Comparison of ENCODE assay signal across 23 mouse cellular contexts in genomic region chr7:128098135-128098534, GRCm38 (mm10). TPM values are rescaled to one million over a fixed set of nuclear protein-coding genes. Genes with fewer than 3 reads are reported as not detected.
DNase-seq lines count a peak whose midpoint lies in the region; ATAC-seq and TF ChIP-seq lines count a peak whose summit lies in the region.
"Had no signal": no experiment of that assay in that cellular context is flagged by ENCODE, and none has a peak within 500 bp of the region (broad histone marks: within the 10 kb centered on the region; RNA-seq: fewer than 3 reads in every experiment).

No protein-coding gene starts in this region.

- H3K36me3 ChIP-seq in heart, adult 2 months (ENCODE audit: control insufficient read depth, insufficient read depth, low read length) = no peaks in the 10 kb centered on the region
- H3K36me3 ChIP-seq in liver, postnatal 0 days (replicated peaks; ENCODE audit: insufficient read depth, low read length) = no peaks in the 10 kb centered on the region
- H3K36me3 ChIP-seq in liver, embryonic 12.5 days = no peaks in the 10 kb centered on the region
- no peaks in the 10 kb centered on the region for H3K36me3 ChIP-seq in ES-E14 (ENCODE audit: control insufficient read depth, insufficient read depth, low read length, poor library complexity, severe bottlenecking)
- H3K36me3 ChIP-seq in forebrain, embryonic 13.5 days (ENCODE audit: poor library complexity, severe bottlenecking) = no peaks in the 10 kb centered on the region
- H3K36me3 ChIP-seq: embryonic facial prominence, embryonic 15.5 days; forebrain, embryonic 12.5 days; liver, embryonic 13.5 days; midbrain, embryonic 10.5 days had no signal

- H3K27me3 ChIP-seq in heart, adult 2 months (ENCODE audit: control insufficient read depth, insufficient read depth, low read length) = no peaks in the 10 kb centered on the region
- no peaks in the 10 kb centered on the region for H3K27me3 ChIP-seq in liver, postnatal 0 days (ENCODE audit: insufficient read depth, low read length)
- H3K27me3 ChIP-seq in liver, embryonic 12.5 days (replicated peaks) = no peaks in the 10 kb centered on the region
- H3K27me3 ChIP-seq in forebrain, embryonic 13.5 days = no peaks in the 10 kb centered on the region
- H3K27me3 ChIP-seq: embryonic facial prominence, embryonic 15.5 days; forebrain, embryonic 12.5 days; liver, embryonic 13.5 days had no signal

- in situ Hi-C loops in ES-E14 (cut with MboI; ENCODE audit: low sequenced_read_pairs in 2 of 2, unreplicated experiment in 2 of 2) = no loop called here

- no peak for DNase-seq in heart, adult 2 months
- DNase-seq in heart, postnatal 14 days = no peak
- DNase-seq in liver, postnatal 0 days = no peak
- no peak for DNase-seq in ES-E14 (ENCODE audit: low read depth, low spot score)
- DNase-seq in large intestine, adult 2 months (ENCODE audit: low read depth, low spot score) = peak; percentile 22
- no peak for DNase-seq in right cerebral cortex, adult 2 months (ENCODE audit: low spot score in 2 of 2)
- DNase-seq: cerebellum, postnatal 36 days; heart, adult 18-20 months; heart, postnatal 10 days; layer of hippocampus, adult 9-11 months; liver, embryonic 13.5 days; lung, postnatal 36 days had no signal

- no peaks in the 10 kb centered on the region for H3K4me1 ChIP-seq in heart, adult 2 months (ENCODE audit: control insufficient read depth, insufficient read depth, low read length)
- no peaks in the 10 kb centered on the region for H3K4me1 ChIP-seq in liver, postnatal 0 days (ENCODE audit: insufficient read depth)
- no peaks in the 10 kb centered on the region for H3K4me1 ChIP-seq in liver, embryonic 12.5 days
- H3K4me1 ChIP-seq in ES-E14 (ENCODE audit: control insufficient read depth in 2 of 2, insufficient read depth in 2 of 2, low read length in 2 of 2, poor library complexity in 1 of 2) = no peaks in the 10 kb centered on the region
- no peaks in the 10 kb centered on the region for H3K4me1 ChIP-seq in forebrain, embryonic 13.5 days
- H3K4me1 ChIP-seq: embryonic facial prominence, embryonic 15.5 days; forebrain, embryonic 12.5 days; liver, embryonic 13.5 days; midbrain, embryonic 10.5 days had no signal

- H3K9ac ChIP-seq in heart, adult 2 months (ENCODE audit: low read depth, low read length) = no peak overlapping the region
- H3K9ac ChIP-seq in liver, postnatal 0 days (replicated peaks) = no peak overlapping the region
- no peak overlapping the region for H3K9ac ChIP-seq in liver, embryonic 12.5 days
- H3K9ac ChIP-seq in ES-E14 (ENCODE audit: insufficient read depth, low read depth, low read length, poor library complexity, severe bottlenecking) = no peak overlapping the region
- H3K9ac ChIP-seq in forebrain, embryonic 13.5 days = no peak overlapping the region
- H3K9ac ChIP-seq: embryonic facial prominence, embryonic 15.5 days; forebrain, embryonic 12.5 days; hindbrain, embryonic 14.5 days; liver, embryonic 13.5 days had no signal

- intact Hi-C loops in heart, adult 2 months (cut with DNase I) = no loop called here
- intact Hi-C loops in heart, postnatal 14 days (cut with DNase I) = no loop called here

- no peaks in the 10 kb centered on the region for H3K79me2 ChIP-seq in heart, adult 2 months (replicated peaks; ENCODE audit: control insufficient read depth, insufficient read depth, low read length)

- H3K4me2 ChIP-seq in liver, postnatal 0 days (ENCODE audit: low read depth, low read length) = no peak overlapping the region
- H3K4me2 ChIP-seq in liver, embryonic 12.5 days = no peak overlapping the region
- H3K4me2 ChIP-seq in forebrain, embryonic 13.5 days = no peak overlapping the region
- H3K4me2 ChIP-seq: embryonic facial prominence, embryonic 15.5 days; forebrain, embryonic 12.5 days; hindbrain, embryonic 14.5 days; liver, embryonic 13.5 days had no signal

- TF ChIP-seq EP300 in heart, adult 2 months (IDR thresholded peaks at IDR 0.05; ENCODE audit: insufficient read depth, low read depth, low read length) = no peak
- TF ChIP-seq EP300 in liver, postnatal 0 days (IDR thresholded peaks at IDR 0.05; ENCODE audit: low read depth) = no peak

- no peak for TF ChIP-seq POLR2A in heart, adult 2 months (IDR thresholded peaks at IDR 0.05; ENCODE audit: insufficient read depth, low read depth, low read length)

- H3K9me3 ChIP-seq in liver, postnatal 0 days (ENCODE audit: low read length) = no peaks in the 10 kb centered on the region
- no peaks in the 10 kb centered on the region for H3K9me3 ChIP-seq in liver, embryonic 12.5 days (replicated peaks)
- no peaks in the 10 kb centered on the region for H3K9me3 ChIP-seq in ES-E14 (ENCODE audit: control insufficient read depth, insufficient read depth, low read depth, low read length)
- H3K9me3 ChIP-seq in forebrain, embryonic 13.5 days (replicated peaks) = no peaks in the 10 kb centered on the region
- H3K9me3 ChIP-seq: embryonic facial prominence, embryonic 15.5 days; forebrain, embryonic 12.5 days; liver, embryonic 13.5 days; midbrain, embryonic 10.5 days had no signal

- ATAC-seq in liver, postnatal 0 days = no peak
- ATAC-seq in liver, embryonic 12.5 days = no peak
- no peak for ATAC-seq in forebrain, embryonic 13.5 days

- 85% methylated on average over 1 of the region's 1 CpGs for WGBS in heart, adult 2 months
- WGBS in liver, postnatal 0 days (ENCODE audit: insufficient replicate concordance) = 71% methylated on average over 1 of the region's 1 CpGs
- WGBS in liver, embryonic 12.5 days (ENCODE audit: insufficient replicate concordance) = 64% methylated on average over 1 of the region's 1 CpGs
- 56% methylated on average over 1 of the region's 1 CpGs for WGBS in large intestine, adult 2 months
- 69% methylated on average over 1 of the region's 1 CpGs for WGBS in forebrain, embryonic 13.5 days

- H3K4me3 ChIP-seq in heart, adult 2 months = no peak overlapping the region
- no peak overlapping the region for H3K4me3 ChIP-seq in liver, postnatal 0 days (ENCODE audit: low read depth, low read length)
- no peak overlapping the region for H3K4me3 ChIP-seq in liver, embryonic 12.5 days
- no peak overlapping the region for H3K4me3 ChIP-seq in ES-E14 (ENCODE audit: insufficient read depth in 1 of 2, low read depth in 1 of 2, low read length in 2 of 2, poor library complexity in 1 of 2, severe bottlenecking in 1 of 2)
- no peak overlapping the region for H3K4me3 ChIP-seq in forebrain, embryonic 13.5 days
- H3K4me3 ChIP-seq: embryonic facial prominence, embryonic 15.5 days; forebrain, embryonic 12.5 days; liver, embryonic 13.5 days; midbrain, embryonic 10.5 days; myocyte had no signal

- no peak overlapping the region for H3K27ac ChIP-seq in heart, adult 2 months
- no peak overlapping the region for H3K27ac ChIP-seq in liver, postnatal 0 days (ENCODE audit: low read depth)
- no peak overlapping the region for H3K27ac ChIP-seq in liver, embryonic 12.5 days
- H3K27ac ChIP-seq in ES-E14 (ENCODE audit: insufficient read depth, low read depth, low read length, poor library complexity, severe bottlenecking) = no peak overlapping the region
- no peak overlapping the region for H3K27ac ChIP-seq in forebrain, embryonic 13.5 days
- H3K27ac ChIP-seq: embryonic facial prominence, embryonic 15.5 days; forebrain, embryonic 12.5 days; hindbrain, embryonic 14.5 days; liver, embryonic 13.5 days; midbrain, embryonic 10.5 days had no signal

- TF ChIP-seq CTCF in heart, adult 2 months (IDR thresholded peaks at IDR 0.05) = peak; percentile 35
- TF ChIP-seq CTCF in liver, postnatal 0 days (IDR thresholded peaks at IDR 0.05; ENCODE audit: low read depth) = peak; percentile 8; the same call in 1 of the 2 replicates

TF ChIP-seq in ES-E14, 5 proteins besides CTCF, POLR2A, EP300 and RAD21 (continues in another document):
- no peak for TF ChIP-seq ZC3H11A (IDR thresholded peaks at IDR 0.05; ENCODE audit: borderline replicate concordance, low read depth, low read length)

RNA-seq across cellular contexts. Expression of gene Itgax, which starts 31.2 kb away (rescaled TPM):
- total RNA-seq in heart, adult 2 months (2021) = under 1 TPM; 0.23 to 0.37 TPM
- 0.35 and 1.2 TPM in 2 replicates for polyA plus RNA-seq in heart, adult 2 months (2012; rRNA removed)
- total RNA-seq in heart, postnatal 14 days (2021) = under 1 TPM; 0.19 to 0.59 TPM
- 0.26 and 0.34 TPM in 2 replicates for polyA plus RNA-seq in liver, postnatal 0 days (2015; fragmentation: Nextera tagmentation; extraction: Ambion mirVana)
- polyA plus RNA-seq in liver, embryonic 12.5 days (2016; fragmentation: Nextera tagmentation; extraction: Ambion mirVana) = 0.17 and 0.19 TPM in 2 replicates
- not detected in 2 replicates for total RNA-seq in ES-E14 (2012; rRNA removed)
- 6.7 and 13.6 TPM in 2 replicates for polyA plus RNA-seq in large intestine, adult 2 months (2012; rRNA removed)
- polyA plus RNA-seq in forebrain, embryonic 13.5 days (2015; fragmentation: Nextera tagmentation; extraction: Ambion mirVana) = 0.04 TPM in 1 of 2 replicates, not detected in the other
- polyA plus RNA-seq: hindbrain, embryonic 14.5 days; midbrain, embryonic 10.5 days; myocyte had no signal

RNA-seq across cellular contexts. Expression of gene Gm49368, which starts 35.7 kb away (rescaled TPM):
- total RNA-seq in heart, adult 2 months (2021) = under 1 TPM in 1 of 2 experiments, not detected in 1; 0.23 TPM
- not detected in 2 replicates for polyA plus RNA-seq in heart, adult 2 months (2012; rRNA removed)
- total RNA-seq in heart, postnatal 14 days (2021) = not detected
- polyA plus RNA-seq in liver, postnatal 0 days (2015; fragmentation: Nextera tagmentation; extraction: Ambion mirVana) = 0.51 TPM in 1 of 2 replicates, not detected in the other
- not detected in 2 replicates for polyA plus RNA-seq in liver, embryonic 12.5 days (2016; fragmentation: Nextera tagmentation; extraction: Ambion mirVana)
- not detected in 2 replicates for total RNA-seq in ES-E14 (2012; rRNA removed)
- polyA plus RNA-seq in large intestine, adult 2 months (2012; rRNA removed) = 0.02 and 0.04 TPM in 2 replicates
- polyA plus RNA-seq in forebrain, embryonic 13.5 days (2015; fragmentation: Nextera tagmentation; extraction: Ambion mirVana) = not detected in 2 replicates
- total RNA-seq: adrenal gland, postnatal 4 days; gastrocnemius, adult 18-20 months; heart, adult 18-20 months; heart, postnatal 10 days; left cerebral cortex, postnatal 36 days had no signal
- polyA plus RNA-seq: embryonic facial prominence, embryonic 15.5 days; forebrain, embryonic 12.5 days; hindbrain, embryonic 14.5 days; kidney, embryonic 14.5 days; liver, embryonic 13.5 days; midbrain, embryonic 10.5 days; myocyte had no signal

RNA-seq across cellular contexts. Expression of gene Itgam, which starts 35.7 kb away (rescaled TPM):
- total RNA-seq in heart, adult 2 months (2021) = 1 to 10 TPM; 6.7 to 7.0 TPM
- polyA plus RNA-seq in heart, adult 2 months (2012; rRNA removed) = 4.2 and 7.6 TPM in 2 replicates
- 1 to 10 TPM; 4.5 to 5.7 TPM for total RNA-seq in heart, postnatal 14 days (2021)
- 5.1 and 6.1 TPM in 2 replicates for polyA plus RNA-seq in liver, postnatal 0 days (2015; fragmentation: Nextera tagmentation; extraction: Ambion mirVana)
- polyA plus RNA-seq in liver, embryonic 12.5 days (2016; fragmentation: Nextera tagmentation; extraction: Ambion mirVana) = 2.1 and 2.2 TPM in 2 replicates
- 0.42 and 1.0 TPM in 2 replicates for total RNA-seq in ES-E14 (2012; rRNA removed)
- 10.1 and 14.0 TPM in 2 replicates for polyA plus RNA-seq in large intestine, adult 2 months (2012; rRNA removed)
- 0.36 and 0.40 TPM in 2 replicates for polyA plus RNA-seq in forebrain, embryonic 13.5 days (2015; fragmentation: Nextera tagmentation; extraction: Ambion mirVana)

RNA-seq across cellular contexts. Expression of gene Itgad, which starts 56.0 kb away (rescaled TPM):
- under 1 TPM in 1 of 2 experiments, not detected in 1; 0.39 TPM for total RNA-seq in heart, adult 2 months (2021)
- 0.21 TPM in 1 of 2 replicates, not detected in the other for polyA plus RNA-seq in heart, adult 2 months (2012; rRNA removed)
- under 1 TPM in 1 of 2 experiments, not detected in 1; 0.17 TPM for total RNA-seq in heart, postnatal 14 days (2021)
- polyA plus RNA-seq in liver, postnatal 0 days (2015; fragmentation: Nextera tagmentation; extraction: Ambion mirVana) = 0.28 and 0.31 TPM in 2 replicates
- polyA plus RNA-seq in liver, embryonic 12.5 days (2016; fragmentation: Nextera tagmentation; extraction: Ambion mirVana) = 0.08 TPM in 1 of 2 replicates, not detected in the other
- total RNA-seq in ES-E14 (2012; rRNA removed) = not detected in 2 replicates
- 1.1 and 1.5 TPM in 2 replicates for polyA plus RNA-seq in large intestine, adult 2 months (2012; rRNA removed)
- not detected in 2 replicates for polyA plus RNA-seq in forebrain, embryonic 13.5 days (2015; fragmentation: Nextera tagmentation; extraction: Ambion mirVana)
- total RNA-seq: heart, adult 18-20 months; heart, postnatal 10 days had no signal
- polyA plus RNA-seq: embryonic facial prominence, embryonic 15.5 days; forebrain, embryonic 12.5 days; hindbrain, embryonic 14.5 days; kidney, embryonic 14.5 days; liver, embryonic 13.5 days had no signal
